Mouse (Mus musculus): ENCODE results near the gene Gpr171.
"Not testable (repeated sequence)": the region's sequence is repeated elsewhere in the genome, so short reads cannot be mapped to it uniquely, and the experiment has no call there.

The Gpr171 gene

GRCm38 (mm10) chr3:59101218-59101986 lies at the start of gene Gpr171:
Gpr171 (minus strand) TSS chr3:59101821.
- no peak for DNase-seq (ENCODE audit: low read depth in 1 of 2, low spot score in 2 of 2)

GRCm38 (mm10) chr3:59150624-59151023 lies 49.0 kb upstream of the Gpr171 start:
- DNase-seq (ENCODE audit: low read depth in 1 of 2, low spot score in 2 of 2) = no peak

- DNase-seq (ENCODE audit: low read depth in 1 of 2, low spot score in 2 of 2) = no peak
Observed at GRCm38 (mm10) chr3:59149646-59150045, 48.0 kb upstream of the Gpr171 start.

DNA sequence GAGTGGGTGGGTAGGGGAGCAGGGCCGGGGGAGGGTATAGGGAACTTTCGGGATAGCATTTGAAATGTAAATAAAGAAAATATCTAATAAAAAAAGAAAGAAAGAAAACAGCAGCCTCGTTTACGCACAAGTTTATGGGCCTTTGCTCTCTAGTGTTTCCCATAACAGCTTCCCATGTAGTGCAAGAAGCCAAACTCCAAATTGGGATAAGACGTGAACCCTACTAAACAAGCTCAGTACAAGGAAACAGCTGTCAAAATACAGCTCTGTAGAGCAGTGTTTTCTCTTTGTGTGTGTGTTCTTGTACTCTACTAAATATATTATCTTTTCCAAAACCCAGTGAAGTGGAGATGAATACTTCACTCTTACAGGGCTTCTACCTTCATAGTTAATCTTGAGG lies 43.6 kb upstream of the Gpr171 start:
- DNase-seq (ENCODE audit: low read depth in 1 of 2, low spot score in 2 of 2) = no peak

- no peak for DNase-seq (ENCODE audit: low read depth in 1 of 2, low spot score in 2 of 2)
Observed at GRCm38 (mm10) chr3:59141507-59142305, 40.1 kb upstream of the Gpr171 start.

DNA sequence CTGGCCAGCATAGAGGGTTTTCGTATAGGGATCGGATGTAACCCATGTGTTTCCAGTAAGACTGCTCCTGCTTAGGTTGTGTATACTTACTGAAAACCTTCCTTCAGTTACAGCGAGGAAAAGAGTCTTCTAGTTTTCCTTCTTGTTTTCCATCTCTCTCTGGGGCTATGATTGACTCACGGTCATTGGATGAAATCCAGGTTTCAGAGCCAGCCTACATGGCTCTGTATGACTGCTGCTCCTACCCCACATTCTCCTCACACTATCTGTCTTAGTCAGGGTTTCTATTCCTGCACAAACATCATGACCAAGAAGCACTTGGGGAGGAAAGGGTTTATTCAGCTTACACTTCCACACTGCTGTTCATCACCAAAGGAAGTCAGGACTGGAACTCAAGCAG lies 39.3 kb upstream of the Gpr171 start:
- DNase-seq (ENCODE audit: low read depth in 1 of 2, low spot score in 2 of 2) = not testable (repeated sequence)

GRCm38 (mm10) chr3:59140115-59140514 lies 38.5 kb upstream of the Gpr171 start:
- no peak for DNase-seq (ENCODE audit: low read depth in 1 of 2, low spot score in 2 of 2)

DNA sequence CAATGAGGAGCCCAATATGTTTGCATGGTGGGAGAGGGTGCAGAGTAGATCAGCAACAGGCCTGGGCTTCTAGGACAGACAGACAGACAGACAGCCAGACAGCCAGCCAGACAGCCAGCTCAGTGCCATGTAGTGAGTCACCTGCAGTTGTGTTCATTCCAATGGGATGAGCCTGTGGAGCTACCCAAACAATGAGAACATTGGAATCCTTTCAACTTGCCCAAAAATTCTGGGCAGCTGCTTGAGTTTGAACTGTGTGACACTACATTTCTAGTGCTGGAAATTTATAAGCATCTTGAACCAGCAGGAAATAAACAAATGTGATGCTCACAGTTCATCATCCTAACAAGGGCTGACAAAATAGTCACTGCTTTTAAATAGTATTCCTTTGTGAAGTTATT lies 38.0 kb upstream of the Gpr171 start:
- no peak for DNase-seq (ENCODE audit: low read depth in 1 of 2, low spot score in 2 of 2)

DNA sequence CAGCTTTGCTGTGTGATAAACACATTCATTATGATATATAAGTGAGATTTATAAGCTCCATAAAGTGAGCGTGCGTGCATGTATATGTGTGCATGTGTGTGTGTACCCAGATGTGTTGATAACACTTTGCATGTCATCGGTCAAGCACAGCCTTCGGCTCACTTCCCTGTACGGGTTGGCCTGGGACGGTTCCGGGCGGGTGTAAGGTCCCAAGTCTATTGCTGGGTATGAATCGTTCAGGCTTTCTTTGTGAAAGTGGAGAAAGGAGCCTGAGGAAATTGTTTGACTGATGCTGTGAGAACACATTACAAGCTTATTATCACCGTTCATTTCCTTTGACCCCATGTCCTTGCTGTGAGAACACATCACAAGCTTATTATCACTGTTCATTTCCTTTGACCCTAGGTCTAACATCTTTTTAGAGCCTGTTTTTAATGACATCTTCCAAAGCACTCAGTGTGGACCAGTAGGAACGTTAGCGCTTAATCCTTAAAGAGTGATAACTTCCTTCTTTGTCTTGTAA lies 37.4 kb upstream of the Gpr171 start:
- no peak for DNase-seq (ENCODE audit: low read depth in 1 of 2, low spot score in 2 of 2)

DNA sequence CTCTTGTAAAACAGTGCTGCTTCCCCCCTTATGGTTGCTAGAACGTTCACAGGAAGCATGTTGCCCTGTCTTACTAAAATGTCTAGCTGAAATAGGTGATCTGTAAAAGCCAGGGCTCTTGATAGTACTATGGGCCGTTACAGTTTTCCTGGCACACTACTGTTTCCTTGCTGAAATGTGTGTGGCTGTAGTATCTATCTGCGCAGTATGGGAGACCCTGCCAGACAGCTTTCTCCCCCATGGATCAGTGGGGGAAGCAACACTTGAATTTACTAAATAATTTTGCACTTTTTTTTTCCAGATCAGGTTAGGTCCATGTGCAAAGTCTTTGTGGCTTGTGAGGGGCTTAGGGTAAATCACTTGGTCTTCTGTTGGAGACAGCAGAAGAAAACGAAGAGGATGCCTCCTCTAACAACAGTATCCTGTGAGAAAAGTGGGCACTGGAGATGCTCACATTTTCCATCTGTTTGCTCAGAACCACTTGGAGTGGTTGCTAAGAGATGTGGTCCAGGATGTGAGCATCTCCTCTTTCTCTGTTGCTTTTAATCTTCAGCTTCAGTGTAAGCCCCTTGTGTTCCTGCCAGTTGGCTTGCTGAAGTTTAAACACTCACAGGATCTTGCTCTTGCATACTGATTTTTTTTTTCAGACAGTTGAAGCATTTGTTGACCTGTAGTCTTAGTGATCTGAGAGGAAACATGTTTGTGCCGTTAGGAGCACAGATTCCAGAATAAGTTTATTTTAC lies 34.5 kb upstream of the Gpr171 start:
- DNase-seq (ENCODE audit: low read depth in 1 of 2, low spot score in 2 of 2) = no peak

- no peak for DNase-seq (ENCODE audit: low read depth in 1 of 2, low spot score in 2 of 2)
Observed at GRCm38 (mm10) chr3:59133189-59133588, 31.6 kb upstream of the Gpr171 start.

DNA sequence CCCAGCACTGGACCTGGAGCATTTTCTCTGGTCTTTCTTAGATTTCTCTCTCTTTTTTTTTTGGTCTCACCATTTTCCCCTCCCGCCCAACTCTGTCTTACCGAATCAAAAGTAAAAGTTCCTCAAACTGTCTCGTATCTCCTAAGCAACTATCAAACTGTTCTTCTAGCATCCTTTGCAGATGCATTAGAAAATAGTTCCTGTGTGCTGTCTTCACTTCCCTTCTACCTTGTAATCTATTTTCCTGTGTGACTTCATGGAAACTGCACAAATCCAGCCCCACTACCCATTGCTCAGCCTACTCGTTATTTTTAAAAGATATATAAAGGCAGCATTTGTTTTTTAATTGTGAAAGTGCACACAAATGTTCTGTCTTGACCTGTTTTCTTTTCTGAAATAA lies 30.3 kb upstream of the Gpr171 start:
- no peak for DNase-seq (ENCODE audit: low read depth in 1 of 2, low spot score in 2 of 2)

DNA sequence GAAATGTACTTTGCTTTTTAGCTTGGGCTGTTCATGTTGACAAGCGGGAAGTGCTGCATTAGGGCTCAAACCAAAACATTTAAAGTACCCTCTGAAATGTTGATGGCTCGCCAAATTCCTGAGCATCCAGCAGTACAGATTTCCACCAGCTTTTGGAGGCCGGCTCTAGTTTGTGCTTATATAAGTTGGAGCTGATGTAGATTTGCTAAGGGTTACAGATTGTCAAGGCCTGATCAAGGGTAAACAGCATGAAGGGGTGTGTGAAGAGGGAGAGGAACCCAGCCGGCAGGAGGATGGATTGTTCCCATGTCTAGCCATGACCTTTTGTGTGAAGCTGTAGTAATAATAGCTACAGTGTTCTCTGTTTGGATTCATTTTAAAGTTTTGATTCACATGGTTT lies 29.5 kb upstream of the Gpr171 start:
- no peak for DNase-seq (ENCODE audit: low read depth in 1 of 2, low spot score in 2 of 2)

DNA sequence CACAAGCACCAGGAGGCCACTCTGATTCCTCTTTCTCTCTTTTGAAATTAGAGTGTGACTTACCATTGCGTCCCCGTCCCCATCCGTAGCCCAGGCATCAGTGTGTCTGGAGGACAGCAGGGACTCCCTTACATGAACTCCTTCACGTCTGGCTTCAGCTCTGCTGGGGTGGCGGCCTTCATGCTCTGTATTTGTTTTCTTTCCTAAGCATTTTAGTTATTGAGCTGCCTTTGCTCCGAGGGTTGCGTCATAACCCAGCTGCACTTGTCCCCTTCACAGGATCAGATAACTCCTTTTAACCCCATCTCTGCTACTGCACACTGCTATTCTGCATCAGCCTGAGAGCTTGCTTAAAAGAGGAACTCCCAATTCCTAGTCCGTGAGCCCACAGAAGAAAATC lies 28.8 kb upstream of the Gpr171 start:
- DNase-seq (ENCODE audit: low read depth in 1 of 2, low spot score in 2 of 2) = no peak

DNA sequence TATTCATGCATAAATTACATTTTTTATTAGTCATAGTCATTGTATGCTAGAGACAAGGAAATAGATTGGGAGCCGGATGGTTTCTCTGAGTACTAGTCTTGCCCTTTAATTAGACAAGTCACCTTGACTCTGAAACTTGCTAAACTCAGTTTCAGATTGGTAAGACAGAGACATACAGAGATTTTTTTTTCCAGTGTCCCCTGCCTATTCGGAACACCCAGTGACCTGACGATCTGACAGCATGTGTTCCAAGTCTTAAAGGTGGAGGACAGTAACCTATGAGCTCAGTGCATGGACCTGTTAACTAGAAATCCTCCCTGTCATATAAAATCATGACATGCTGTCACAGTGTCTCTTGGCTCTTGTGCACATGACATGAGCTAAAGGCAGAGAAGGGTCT lies 27.9 kb upstream of the Gpr171 start:
- no peak for DNase-seq (ENCODE audit: low read depth in 1 of 2, low spot score in 2 of 2)

DNA sequence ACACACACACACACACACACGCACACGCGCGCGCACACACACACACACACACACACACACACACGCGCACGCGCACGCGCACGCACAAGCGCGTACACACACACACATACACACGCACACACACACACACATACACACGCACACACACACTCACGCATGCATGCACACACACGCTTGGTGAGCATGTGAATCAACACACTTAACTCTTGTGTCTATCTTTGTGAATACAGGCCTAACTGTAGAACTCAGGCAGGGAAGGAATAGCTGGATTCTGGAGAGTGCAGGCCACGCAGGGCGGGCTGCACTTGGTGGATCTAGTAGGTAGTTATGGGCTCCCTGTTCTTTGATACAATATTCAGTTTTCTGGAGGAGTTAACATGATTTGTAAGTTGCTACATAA lies 27.1 kb upstream of the Gpr171 start:
- no peak for DNase-seq (ENCODE audit: low read depth in 1 of 2, low spot score in 2 of 2)

DNA sequence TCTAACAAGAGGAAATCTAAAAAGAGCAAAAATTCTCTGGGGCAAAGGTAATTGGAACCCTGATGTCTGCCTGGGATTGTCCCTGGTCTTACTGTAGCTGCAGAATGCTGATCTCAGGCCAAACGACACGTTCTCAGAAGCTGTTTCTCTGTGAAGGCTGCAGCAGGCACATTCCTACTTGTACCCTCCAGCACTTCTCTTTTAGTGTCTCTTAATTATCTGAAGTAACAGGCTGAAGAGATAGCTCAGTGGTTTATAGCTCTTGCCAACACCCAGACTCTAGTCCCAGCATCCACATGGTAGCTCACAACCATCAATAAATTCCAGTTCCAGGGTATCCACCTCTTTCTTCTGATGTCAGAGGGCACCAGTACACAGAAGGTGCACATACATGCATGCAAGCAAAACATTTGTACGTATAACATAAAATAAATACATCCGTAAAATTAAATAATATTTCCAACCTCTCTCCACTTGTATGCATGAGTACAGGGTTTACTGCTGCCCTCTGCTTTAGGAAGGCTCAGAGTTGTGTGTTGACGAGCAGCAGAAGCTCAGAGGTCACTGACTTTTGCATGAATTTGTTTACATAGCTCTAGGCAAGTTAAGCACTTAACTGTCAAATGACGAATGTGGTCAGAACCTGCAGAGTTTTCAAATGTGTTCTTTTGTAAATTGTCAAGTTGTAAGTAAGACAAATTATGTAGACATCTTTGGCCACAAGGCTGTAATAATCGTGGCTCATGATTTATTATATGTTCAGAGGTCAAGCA lies 24.3 kb upstream of the Gpr171 start:
- DNase-seq (ENCODE audit: low read depth in 1 of 2, low spot score in 2 of 2) = no peak

DNA sequence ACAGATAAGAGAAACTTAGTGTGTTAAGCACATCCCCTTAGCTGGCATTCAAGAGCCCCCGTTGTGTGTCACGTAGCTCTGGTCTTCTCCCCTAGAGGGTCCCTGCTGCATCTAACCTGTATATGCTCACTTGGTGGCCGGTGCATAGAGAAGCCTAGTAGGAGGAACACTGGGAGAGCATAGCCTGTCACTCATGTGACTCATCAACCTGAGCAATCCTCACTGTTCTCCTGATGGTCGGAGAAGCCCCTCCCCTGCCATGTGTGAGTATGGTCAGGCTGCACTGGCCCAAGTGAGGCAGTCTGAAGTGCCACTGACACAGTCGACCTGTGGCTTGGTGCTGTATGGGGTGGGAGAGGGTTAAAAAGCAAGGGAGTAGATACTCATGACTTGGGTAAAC lies 23.4 kb upstream of the Gpr171 start:
- DNase-seq (ENCODE audit: low read depth in 1 of 2, low spot score in 2 of 2) = no peak

GRCm38 (mm10) chr3:59121780-59122449 lies 20.3 kb upstream of the Gpr171 start:
- no peak for DNase-seq (ENCODE audit: low read depth in 1 of 2, low spot score in 2 of 2)

DNA sequence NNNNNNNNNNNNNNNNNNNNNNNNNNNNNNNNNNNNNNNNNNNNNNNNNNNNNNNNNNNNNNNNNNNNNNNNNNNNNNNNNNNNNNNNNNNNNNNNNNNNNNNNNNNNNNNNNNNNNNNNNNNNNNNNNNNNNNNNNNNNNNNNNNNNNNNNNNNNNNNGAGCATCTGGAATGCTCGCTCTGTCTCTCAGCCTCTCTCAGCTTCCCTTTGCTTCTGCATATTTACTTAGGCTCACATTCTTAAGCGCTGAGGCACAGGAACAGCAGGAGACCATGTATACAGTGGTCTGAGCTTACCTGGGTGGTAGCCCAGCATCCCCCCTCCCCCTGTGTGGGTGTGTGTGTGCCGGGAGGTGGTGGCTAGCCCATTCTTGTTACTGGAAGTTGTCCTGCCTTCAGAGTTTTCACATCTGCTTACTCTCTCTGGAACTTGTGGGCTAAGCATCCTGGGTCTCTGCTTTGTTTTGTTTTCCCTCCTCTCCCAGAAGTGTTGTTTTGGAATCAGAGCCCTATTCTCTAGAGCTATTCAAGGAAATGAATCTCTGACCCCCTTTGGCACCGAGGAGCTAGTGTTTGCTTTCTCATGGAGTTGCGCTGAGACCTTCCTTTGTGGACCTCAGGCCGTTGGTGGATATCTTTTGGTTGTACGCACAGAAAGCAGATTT lies 19.6 kb upstream of the Gpr171 start:
- DNase-seq (ENCODE audit: low read depth in 1 of 2, low spot score in 2 of 2) = no peak

All from monocyte, adult 2 months (primary cell).